Mouse (Mus musculus) retina, postnatal 7 days (tissue): ENCODE measurements around the gene Bpifc.
A peak's percentile ranks its signal among the peaks of the same experiment; 100 is the strongest.

Experiments used
- DNase-seq: peaks from one replicate; pipeline ENCODE4 v3.0.0-alpha.2; 2012; ENCODE audit warnings: low read depth, low spot score

Gene Bpifc

DNA sequence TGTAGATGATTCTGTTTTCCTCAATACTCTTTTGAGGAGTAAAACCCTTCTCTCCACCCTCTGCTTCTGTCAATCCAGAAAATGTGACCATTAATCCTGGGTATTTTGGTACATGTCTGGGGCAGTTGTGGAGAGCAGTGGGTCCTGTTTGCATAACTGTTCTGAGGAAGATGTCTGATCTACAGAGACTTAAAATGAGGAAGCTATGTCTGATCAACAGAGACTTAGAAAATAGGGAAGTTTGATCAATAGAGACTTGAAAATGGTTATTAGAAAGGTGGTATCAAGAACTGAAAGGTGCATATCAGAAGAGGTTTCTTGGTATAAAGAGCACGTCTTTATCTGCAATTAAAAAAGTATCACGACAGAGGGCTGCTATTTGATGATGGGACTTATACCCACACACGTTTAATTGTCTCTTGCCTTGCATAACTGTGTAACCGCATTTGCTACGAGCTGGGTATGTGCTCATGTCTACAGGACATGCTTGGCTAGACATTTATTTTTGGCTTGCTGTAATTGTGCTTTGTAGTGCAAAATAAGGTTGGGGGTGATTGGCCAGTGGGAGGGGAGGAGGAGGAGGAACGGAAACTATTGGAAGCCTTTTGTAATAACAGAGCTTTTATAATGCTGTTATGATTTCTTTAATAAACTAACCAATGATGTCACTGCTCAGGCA, 59.8 kb downstream of the Bpifc start:
- no peak for DNase-seq

DNA sequence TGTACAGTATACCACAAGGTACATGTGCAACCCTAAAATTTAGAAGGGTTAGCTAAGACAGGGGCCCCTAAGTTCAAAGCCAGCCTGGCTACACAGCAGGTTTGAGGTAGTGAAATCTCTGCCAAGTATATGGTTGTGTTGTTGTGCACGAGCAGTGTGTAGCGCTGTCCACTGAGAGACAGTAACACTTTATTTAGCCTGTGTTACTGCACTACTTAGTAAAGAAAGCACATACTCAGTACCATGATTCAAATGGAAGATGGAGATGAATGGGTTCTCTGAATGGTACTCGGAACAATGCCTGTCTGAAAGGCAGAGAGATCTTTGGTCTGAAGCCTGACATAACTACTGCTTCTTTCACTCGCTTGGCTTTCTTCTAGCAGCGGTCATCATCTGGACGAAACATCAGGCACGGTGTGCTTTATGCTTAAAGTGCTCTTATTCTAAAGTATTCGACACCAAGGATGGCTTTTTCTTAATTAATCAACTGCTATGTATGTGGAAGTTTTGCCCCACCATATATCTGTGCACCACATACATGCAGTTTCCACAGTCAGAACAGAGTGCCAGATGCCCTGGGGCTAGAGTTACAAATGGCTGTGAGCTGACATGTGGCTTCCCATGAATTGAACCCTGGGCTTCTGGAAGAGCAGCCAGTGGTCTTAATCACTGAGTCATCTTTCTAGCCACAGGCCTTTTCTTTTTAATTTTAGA, 63.1 kb downstream of the Bpifc start:
- DNase-seq = no peak

GRCm38 (mm10) chr10:85936280-85936965, 75.3 kb downstream of the Bpifc start:
- no peak for DNase-seq

GRCm38 (mm10) chr10:85929962-85930361, 81.7 kb downstream of the Bpifc start:
- no peak for DNase-seq

GRCm38 (mm10) chr10:85929208-85929591, 82.5 kb downstream of the Bpifc start:
- no peak for DNase-seq

GRCm38 (mm10) chr10:85928499-85929207, 83.0 kb downstream of the Bpifc start:
- DNase-seq = peak; percentile 66

DNA sequence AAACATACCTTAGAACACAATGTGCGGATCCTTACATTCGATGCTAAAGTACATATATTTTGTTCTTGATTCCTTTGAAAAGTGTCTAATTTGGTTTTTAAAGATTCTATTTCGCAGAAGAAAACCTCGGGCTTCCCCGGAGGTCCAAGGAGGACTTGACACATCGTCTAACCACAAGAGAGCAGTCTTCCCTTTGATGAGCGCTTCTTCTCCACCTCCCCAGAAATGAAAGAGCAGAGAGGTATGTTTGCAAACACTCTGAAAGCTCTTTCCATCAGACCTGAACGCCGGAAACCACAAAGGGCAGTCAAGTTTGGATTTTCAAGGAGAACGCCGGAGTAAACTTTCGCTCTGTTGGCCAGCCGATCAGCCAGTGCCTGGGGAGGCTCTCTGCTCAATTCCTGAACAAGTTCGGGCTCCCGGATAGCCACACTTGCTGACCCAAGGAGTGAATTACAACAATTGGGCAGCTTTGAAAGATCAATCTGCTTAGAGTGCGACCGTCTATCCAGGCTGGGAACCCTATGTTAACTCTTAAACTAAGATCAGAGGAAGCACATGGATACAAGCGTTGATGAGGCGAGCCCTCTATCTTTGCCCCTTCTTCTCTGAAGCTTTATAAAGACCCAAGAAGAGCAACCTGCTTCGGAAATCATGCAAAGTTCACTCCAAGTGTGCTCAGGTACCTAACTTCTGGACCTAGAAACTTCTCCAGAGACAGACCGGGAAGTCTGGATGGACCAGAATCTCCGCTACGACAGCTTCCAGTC, 83.8 kb downstream of the Bpifc start, which contains the start of gene Ascl4:
Gene Ascl4, plus strand, starts transcription at position 6 of the 770 bp plus-strand sequence.
- DNase-seq = no peak

DNA sequence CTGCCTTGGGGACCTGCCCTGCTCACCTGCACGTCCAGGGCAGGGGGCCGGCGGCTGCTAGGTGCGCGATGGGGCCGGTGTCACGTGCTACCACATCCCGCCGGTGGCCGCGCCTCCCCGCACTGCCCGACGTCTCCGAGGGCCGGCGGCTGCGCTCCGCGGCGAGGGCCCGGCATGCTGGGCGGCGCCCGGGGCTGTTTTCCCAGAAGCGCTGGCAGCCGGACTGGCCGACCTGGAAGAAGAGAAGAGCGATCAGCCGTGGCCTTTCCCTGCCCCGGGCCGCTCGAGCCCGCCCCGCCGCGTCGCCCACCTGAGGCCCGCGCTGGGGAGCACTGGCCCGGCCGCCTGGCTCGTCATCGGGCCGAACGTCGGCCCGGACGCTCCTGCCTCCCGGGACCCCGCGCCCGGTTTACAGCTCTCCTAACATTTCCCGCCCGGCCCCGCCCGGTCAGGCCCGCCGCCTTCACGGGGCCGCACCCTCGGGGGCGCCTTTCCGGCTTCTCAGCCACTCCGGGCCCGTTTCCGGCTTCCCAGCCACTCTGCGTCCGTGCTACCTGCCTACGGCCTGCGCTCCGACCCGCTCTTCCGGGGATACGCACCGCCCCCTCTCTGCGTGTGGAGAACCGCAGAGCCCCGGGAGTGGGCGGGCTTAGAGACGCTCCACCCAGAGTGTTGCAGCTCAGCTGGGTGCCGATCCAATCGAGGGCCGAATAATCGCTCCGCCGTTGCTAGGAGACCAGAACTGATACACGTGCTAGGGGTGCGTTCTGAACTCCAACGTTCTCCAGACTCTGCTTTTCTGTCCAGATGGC, 95.0 kb downstream of the Bpifc start, which contains the start of gene Prdm4:
Gene Prdm4, minus strand, starts transcription at position 645 of the 812 bp plus-strand sequence.
- peak; percentile 95 for DNase-seq
